Mouse (Mus musculus) erythroblast, embryonic 14.5 days (primary cell): ENCODE data around the gene Drd1. TPM values are rescaled to one million over a fixed set of nuclear protein-coding genes. Genes with fewer than 3 reads are reported as not detected.
A peak's percentile ranks its signal among the peaks of the same experiment; 100 is the strongest.

Source experiments
- H3K27me3 ChIP-seq: 2 replicates; pipeline ENCODE4 v1.6.1; 2012; ENCODE audit warnings: inconsistent platforms; ENCODE audit not compliant: control insufficient read depth
- H3K36me3 ChIP-seq: 2 replicates; pipeline ENCODE4 v1.6.1; 2012; ENCODE audit warnings: mild to moderate bottlenecking, inconsistent platforms; ENCODE audit not compliant: control insufficient read depth
- H3K4me1 ChIP-seq: 2 replicates; pipeline ENCODE4 v1.6.1; 2012; ENCODE audit warnings: inconsistent platforms; ENCODE audit not compliant: control insufficient read depth
- H3K4me3 ChIP-seq: replicated peaks from 2 replicates; pipeline ENCODE3; 2012; ENCODE audit warnings: moderate library complexity, mild to moderate bottlenecking, inconsistent platforms
- H3K9me3 ChIP-seq: 2 replicates; pipeline ENCODE4 v1.6.1; 2012; ENCODE audit warnings: low read length, inconsistent platforms, mixed read lengths; ENCODE audit not compliant: control insufficient read depth
- GATA1 ChIP-seq: IDR thresholded peaks from 2 replicates; pipeline ENCODE4 v1.6.1; 2012; ENCODE audit warnings: low read length, inconsistent platforms, mixed read lengths
- TAL1 ChIP-seq: IDR thresholded peaks from 3 replicates; pipeline ENCODE4 v1.6.1; 2012; ENCODE audit warnings: low read length, inconsistent platforms, mixed read lengths
- polyA plus RNA-seq: library from polyadenylated mRNA; stranded (reverse); fragments of >175 nt; gene quantifications from 2 replicates; pipeline ENCODE4 v1.2.3, GENCODE M21; 2012

The Drd1 gene
- polyA plus RNA-seq, 1 experiment: not detected

GRCm38 (mm10) chr13:54076762-54077460 lies 21.4 kb upstream of the Drd1 start:
- TF ChIP-seq GATA1: no peak
- TF ChIP-seq TAL1: no peak
- H3K9me3 ChIP-seq: no peaks in the 10 kb centered on the region
- no peak overlapping the region for H3K4me3 ChIP-seq
- H3K4me1 ChIP-seq: peaks cover 35% of the 10 kb centered on the region
- H3K36me3 ChIP-seq: peaks cover 38% of the 10 kb centered on the region
- H3K27me3 ChIP-seq: no peaks in the 10 kb centered on the region

GRCm38 (mm10) chr13:54076051-54076450 lies 20.5 kb upstream of the Drd1 start:
- Histone ChIP-seq H3K9me3 (no peaks in the 10 kb centered on the region), H3K4me1 (peaks cover 40% of the 10 kb centered on the region), H3K4me3 (no peak overlapping the region), H3K27me3 (no peaks in the 10 kb centered on the region), H3K36me3 (peaks cover 38% of the 10 kb centered on the region)
- TF ChIP-seq GATA1 (no peak), TAL1 (no peak)

- Histone ChIP-seq H3K9me3 (no peaks in the 10 kb centered on the region), H3K36me3 (peaks cover 38% of the 10 kb centered on the region), H3K4me1 (peaks cover 42% of the 10 kb centered on the region), H3K27me3 (no peaks in the 10 kb centered on the region), H3K4me3 (no peak overlapping the region)
- no peak for TF ChIP-seq TAL1
- TF ChIP-seq GATA1: no peak
Observed at GRCm38 (mm10) chr13:54075416-54075815, 19.9 kb upstream of the Drd1 start.

- Histone ChIP-seq H3K36me3 (peaks cover 30% of the 10 kb centered on the region), H3K4me3 (peak overlapping the region; percentile 93), H3K9me3 (no peaks in the 10 kb centered on the region), H3K27me3 (no peaks in the 10 kb centered on the region), H3K4me1 (peaks cover 34% of the 10 kb centered on the region)
- TF ChIP-seq GATA1 (no peak), TAL1 (no peak)
Observed at GRCm38 (mm10) chr13:54073491-54073890, 18.0 kb upstream of the Drd1 start.

- no peaks in the 10 kb centered on the region for H3K9me3 ChIP-seq
- peak overlapping the region; percentile 93 for H3K4me3 ChIP-seq
- TF ChIP-seq TAL1 (no peak), GATA1 (no peak)
- peaks cover 33% of the 10 kb centered on the region for H3K4me1 ChIP-seq
- H3K36me3 ChIP-seq: peaks cover 29% of the 10 kb centered on the region
- H3K27me3 ChIP-seq: no peaks in the 10 kb centered on the region
Observed at GRCm38 (mm10) chr13:54073066-54073465, 17.6 kb upstream of the Drd1 start.

- peaks cover 27% of the 10 kb centered on the region for H3K36me3 ChIP-seq
- peak overlapping the region; percentile 93 for H3K4me3 ChIP-seq
- H3K27me3 ChIP-seq: no peaks in the 10 kb centered on the region
- no peaks in the 10 kb centered on the region for H3K9me3 ChIP-seq
- no peak for TF ChIP-seq GATA1
- no peak for TF ChIP-seq TAL1
- H3K4me1 ChIP-seq: peaks cover 33% of the 10 kb centered on the region
Observed at GRCm38 (mm10) chr13:54072526-54073057, 17.1 kb upstream of the Drd1 start.

- TF ChIP-seq TAL1 (no peak), GATA1 (no peak)
- H3K36me3 ChIP-seq: peaks cover 21% of the 10 kb centered on the region
- peaks cover 33% of the 10 kb centered on the region for H3K4me1 ChIP-seq
- no peaks in the 10 kb centered on the region for H3K9me3 ChIP-seq
- peak within 1 kb of the TSS; percentile 93 for H3K4me3 ChIP-seq
- no peaks in the 10 kb centered on the region for H3K27me3 ChIP-seq
Observed at GRCm38 (mm10) chr13:54071606-54072331, 16.3 kb upstream of the Drd1 start, which contains the start of gene Sfxn1. Gene Sfxn1 (plus strand): TSS chr13:54071869.

GRCm38 (mm10) chr13:54071011-54071410 lies 15.5 kb upstream of the Drd1 start:
- Histone ChIP-seq H3K9me3 (no peaks in the 10 kb centered on the region), H3K4me1 (peaks cover 33% of the 10 kb centered on the region), H3K27me3 (no peaks in the 10 kb centered on the region), H3K4me3 (peak overlapping the region; percentile 32), H3K36me3 (peaks cover 15% of the 10 kb centered on the region)
- TF ChIP-seq GATA1 (no peak), TAL1 (no peak)

GRCm38 (mm10) chr13:54067617-54068166 lies 12.2 kb upstream of the Drd1 start:
- Histone ChIP-seq H3K4me3 (no peak overlapping the region), H3K36me3 (no peaks in the 10 kb centered on the region), H3K9me3 (no peaks in the 10 kb centered on the region), H3K27me3 (peaks cover 2% of the 10 kb centered on the region; the same call in 1 of the 2 replicates), H3K4me1 (peaks cover 14% of the 10 kb centered on the region)
- TF ChIP-seq GATA1 (no peak), TAL1 (no peak)
